Mouse (Mus musculus): ENCODE results near the gene Inmt. TPM values are rescaled to one million over a fixed set of nuclear protein-coding genes. Genes with fewer than 3 reads are reported as not detected.

The Inmt gene
- polyA plus RNA-seq, 1 experiment from 2014 or later, result 3.1 TPM

DNA sequence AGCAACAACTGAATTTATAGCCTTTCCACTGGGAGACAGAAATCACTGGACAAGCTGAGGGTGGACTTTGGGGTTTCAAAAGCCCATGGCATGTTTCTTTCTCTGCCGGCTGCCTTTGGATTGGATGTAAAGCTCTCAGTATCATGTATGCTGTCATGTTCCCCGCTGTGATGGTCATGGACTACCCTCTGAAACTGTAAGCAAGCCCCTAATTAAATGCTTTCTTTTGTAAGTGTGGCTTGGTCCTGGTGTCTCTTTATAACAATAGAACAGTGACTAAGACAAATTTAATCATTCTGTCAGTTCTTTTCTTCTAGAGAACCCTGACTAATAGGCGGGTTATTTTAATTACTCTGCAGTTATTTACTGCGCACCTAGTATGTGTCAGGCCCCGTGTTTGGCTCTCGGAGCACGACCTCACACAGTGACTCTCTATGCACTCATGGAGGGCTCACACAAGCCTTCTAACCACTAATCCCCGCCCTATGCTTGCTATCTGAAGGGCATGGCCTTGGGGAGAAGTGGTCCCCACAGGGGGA is 11.7 kb downstream of the Inmt start:
- WGBS, result 77% methylated on average over 8 of the region's 8 CpGs

GRCm38 (mm10) chr6:55161311-55161761 is 13.5 kb downstream of the Inmt start:
- H3K9ac ChIP-seq (replicated peaks; ENCODE audit: low read length), result no peak overlapping the region
- H3K27me3 ChIP-seq (ENCODE audit: control insufficient read depth, insufficient read depth, low read length), result no peaks in the 10 kb centered on the region
- no peak overlapping the region for H3K4me3 ChIP-seq (ENCODE audit: low read depth, low read length)
- ATAC-seq (replicated peaks; ENCODE audit: insufficient number of reproducible peaks, low FRiP score, low TSS enrichment, low read depth) (no peak), DNase-seq (ENCODE audit: low spot score) (no peak)
- H3K4me2 ChIP-seq (ENCODE audit: low read depth, low read length), result no peak overlapping the region
- no peak overlapping the region for H3K27ac ChIP-seq (replicated peaks; ENCODE audit: low read depth, low read length)
- 86% methylated on average over 5 of the region's 5 CpGs for WGBS
- no peaks in the 10 kb centered on the region for H3K36me3 ChIP-seq (replicated peaks; ENCODE audit: control insufficient read depth, insufficient read depth, low read depth, low read length)
- no peaks in the 10 kb centered on the region for H3K4me1 ChIP-seq (ENCODE audit: control insufficient read depth, insufficient read depth, low read length)
- H3K9me3 ChIP-seq (replicated peaks; ENCODE audit: control insufficient read depth, low read length), result no peaks in the 10 kb centered on the region

More for the DNA sequence above, 11.7 kb downstream of the Inmt start:
- Histone ChIP-seq H3K27me3 (ENCODE audit: control insufficient read depth, insufficient read depth, low read length) (no peaks in the 10 kb centered on the region), H3K4me3 (ENCODE audit: low read depth, low read length) (no peak overlapping the region), H3K27ac (replicated peaks; ENCODE audit: low read depth, low read length) (no peak overlapping the region), H3K36me3 (replicated peaks; ENCODE audit: control insufficient read depth, insufficient read depth, low read depth, low read length) (no peaks in the 10 kb centered on the region), H3K9ac (replicated peaks; ENCODE audit: low read length) (no peak overlapping the region), H3K9me3 (replicated peaks; ENCODE audit: control insufficient read depth, low read length) (no peaks in the 10 kb centered on the region), H3K4me1 (ENCODE audit: control insufficient read depth, insufficient read depth, low read length) (no peaks in the 10 kb centered on the region), H3K4me2 (ENCODE audit: low read depth, low read length) (no peak overlapping the region)
- ATAC-seq (replicated peaks; ENCODE audit: insufficient number of reproducible peaks, low FRiP score, low TSS enrichment, low read depth) (no peak), DNase-seq (ENCODE audit: low spot score) (no peak)

DNA sequence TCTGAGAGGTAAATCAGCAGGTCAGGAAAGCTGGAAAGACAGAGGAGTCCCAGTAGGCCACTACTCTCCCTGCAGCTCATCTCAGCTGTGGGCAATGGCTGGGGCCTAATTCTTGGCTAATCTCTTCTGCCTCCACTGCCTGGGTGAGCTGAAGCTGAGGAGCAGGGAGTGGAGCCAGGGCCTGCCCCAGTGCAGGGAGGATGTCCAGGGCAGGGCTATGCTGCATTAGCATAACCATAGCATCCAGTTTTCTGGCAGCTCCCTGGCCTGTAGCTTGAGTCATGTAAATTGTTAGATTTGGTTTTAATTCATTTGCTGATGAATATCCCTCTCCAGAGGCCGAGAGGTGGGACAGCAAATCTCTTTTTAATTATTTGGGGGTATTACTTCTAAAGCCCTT is 15.6 kb downstream of the Inmt start:
- Histone ChIP-seq H3K27ac (replicated peaks; ENCODE audit: low read depth, low read length) (no peak overlapping the region), H3K36me3 (replicated peaks; ENCODE audit: control insufficient read depth, insufficient read depth, low read depth, low read length) (no peaks in the 10 kb centered on the region), H3K4me1 (ENCODE audit: control insufficient read depth, insufficient read depth, low read length) (no peaks in the 10 kb centered on the region), H3K4me2 (ENCODE audit: low read depth, low read length) (no peak overlapping the region), H3K27me3 (ENCODE audit: control insufficient read depth, insufficient read depth, low read length) (no peaks in the 10 kb centered on the region), H3K9ac (replicated peaks; ENCODE audit: low read length) (no peak overlapping the region), H3K9me3 (replicated peaks; ENCODE audit: control insufficient read depth, low read length) (no peaks in the 10 kb centered on the region), H3K4me3 (ENCODE audit: low read depth, low read length) (no peak overlapping the region)
- no peak for DNase-seq (ENCODE audit: low spot score)
- ATAC-seq (replicated peaks; ENCODE audit: insufficient number of reproducible peaks, low FRiP score, low TSS enrichment, low read depth), result no peak
- WGBS, result 81% methylated on average over 1 of the region's 1 CpGs

GRCm38 (mm10) chr6:55152226-55152625 is 22.6 kb downstream of the Inmt start:
- Histone ChIP-seq H3K27me3 (ENCODE audit: control insufficient read depth, insufficient read depth, low read length) (no peaks in the 10 kb centered on the region), H3K4me2 (ENCODE audit: low read depth, low read length) (no peak overlapping the region), H3K9ac (replicated peaks; ENCODE audit: low read length) (no peak overlapping the region), H3K4me3 (ENCODE audit: low read depth, low read length) (no peak overlapping the region), H3K27ac (replicated peaks; ENCODE audit: low read depth, low read length) (no peak overlapping the region), H3K4me1 (ENCODE audit: control insufficient read depth, insufficient read depth, low read length) (no peaks in the 10 kb centered on the region), H3K9me3 (replicated peaks; ENCODE audit: control insufficient read depth, low read length) (no peaks in the 10 kb centered on the region), H3K36me3 (replicated peaks; ENCODE audit: control insufficient read depth, insufficient read depth, low read depth, low read length) (no peaks in the 10 kb centered on the region)
- no peak for DNase-seq (ENCODE audit: low spot score)
- no peak for ATAC-seq (replicated peaks; ENCODE audit: insufficient number of reproducible peaks, low FRiP score, low TSS enrichment, low read depth)
- WGBS, result 91% methylated on average over 3 of the region's 3 CpGs

- Histone ChIP-seq H3K36me3 (replicated peaks; ENCODE audit: control insufficient read depth, insufficient read depth, low read depth, low read length) (no peaks in the 10 kb centered on the region), H3K4me2 (ENCODE audit: low read depth, low read length) (no peak overlapping the region), H3K9ac (replicated peaks; ENCODE audit: low read length) (no peak overlapping the region), H3K9me3 (replicated peaks; ENCODE audit: control insufficient read depth, low read length) (no peaks in the 10 kb centered on the region), H3K27ac (replicated peaks; ENCODE audit: low read depth, low read length) (no peak overlapping the region), H3K27me3 (ENCODE audit: control insufficient read depth, insufficient read depth, low read length) (no peaks in the 10 kb centered on the region), H3K4me1 (ENCODE audit: control insufficient read depth, insufficient read depth, low read length) (no peaks in the 10 kb centered on the region), H3K4me3 (ENCODE audit: low read depth, low read length) (no peak overlapping the region)
- ATAC-seq (replicated peaks; ENCODE audit: insufficient number of reproducible peaks, low FRiP score, low TSS enrichment, low read depth) (no peak), DNase-seq (ENCODE audit: low spot score) (no peak)
- 45% methylated on average over 4 of the region's 4 CpGs for WGBS
Observed at GRCm38 (mm10) chr6:55146138-55146537, 28.7 kb downstream of the Inmt start.

- Histone ChIP-seq H3K4me2 (ENCODE audit: low read depth, low read length) (no peak overlapping the region), H3K36me3 (replicated peaks; ENCODE audit: control insufficient read depth, insufficient read depth, low read depth, low read length) (no peaks in the 10 kb centered on the region), H3K9ac (replicated peaks; ENCODE audit: low read length) (no peak overlapping the region), H3K27me3 (ENCODE audit: control insufficient read depth, insufficient read depth, low read length) (no peaks in the 10 kb centered on the region), H3K4me1 (ENCODE audit: control insufficient read depth, insufficient read depth, low read length) (no peaks in the 10 kb centered on the region), H3K4me3 (ENCODE audit: low read depth, low read length) (no peak overlapping the region), H3K9me3 (replicated peaks; ENCODE audit: control insufficient read depth, low read length) (no peaks in the 10 kb centered on the region), H3K27ac (replicated peaks; ENCODE audit: low read depth, low read length) (no peak overlapping the region)
- DNase-seq (ENCODE audit: low spot score) (no peak), ATAC-seq (replicated peaks; ENCODE audit: insufficient number of reproducible peaks, low FRiP score, low TSS enrichment, low read depth) (no peak)
- 70% methylated on average over 5 of the region's 5 CpGs for WGBS
Observed at GRCm38 (mm10) chr6:55145285-55145684, 29.6 kb downstream of the Inmt start.

- no peaks in the 10 kb centered on the region for H3K36me3 ChIP-seq (replicated peaks; ENCODE audit: control insufficient read depth, insufficient read depth, low read depth, low read length)
- ATAC-seq (replicated peaks; ENCODE audit: insufficient number of reproducible peaks, low FRiP score, low TSS enrichment, low read depth) (no peak), DNase-seq (ENCODE audit: low spot score) (no peak)
- H3K9ac ChIP-seq (replicated peaks; ENCODE audit: low read length), result no peak overlapping the region
- no peak overlapping the region for H3K4me3 ChIP-seq (ENCODE audit: low read depth, low read length)
- H3K4me2 ChIP-seq (ENCODE audit: low read depth, low read length), result no peak overlapping the region
- no peaks in the 10 kb centered on the region for H3K9me3 ChIP-seq (replicated peaks; ENCODE audit: control insufficient read depth, low read length)
- H3K27ac ChIP-seq (replicated peaks; ENCODE audit: low read depth, low read length), result no peak overlapping the region
- no peaks in the 10 kb centered on the region for H3K27me3 ChIP-seq (ENCODE audit: control insufficient read depth, insufficient read depth, low read length)
- no peaks in the 10 kb centered on the region for H3K4me1 ChIP-seq (ENCODE audit: control insufficient read depth, insufficient read depth, low read length)
Observed at GRCm38 (mm10) chr6:55138343-55138742, 36.5 kb downstream of the Inmt start.

DNA sequence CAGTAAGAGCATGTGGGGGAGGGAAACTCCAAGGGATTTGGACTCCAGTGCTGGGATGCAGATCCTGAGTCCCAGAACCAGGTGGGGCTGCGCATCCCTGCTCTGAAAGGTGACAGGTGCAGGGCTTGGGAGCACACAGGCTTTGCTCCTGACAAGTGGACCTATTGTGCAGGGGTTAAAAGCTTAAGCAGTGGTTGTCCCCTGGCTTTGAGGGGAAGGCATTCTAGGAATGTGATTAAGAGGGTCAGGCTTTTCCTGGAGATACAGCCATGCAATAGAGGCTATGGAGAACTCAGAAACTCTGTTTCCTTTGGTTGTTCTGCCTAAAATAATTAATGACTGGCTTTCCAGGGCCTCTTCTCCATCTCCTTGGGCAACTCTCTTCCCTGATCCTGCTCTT is 41.4 kb downstream of the Inmt start:
- H3K9ac ChIP-seq (replicated peaks; ENCODE audit: low read length), result no peak overlapping the region
- H3K27me3 ChIP-seq (ENCODE audit: control insufficient read depth, insufficient read depth, low read length), result no peaks in the 10 kb centered on the region
- WGBS, result 48% methylated on average over 1 of the region's 1 CpGs
- H3K9me3 ChIP-seq (replicated peaks; ENCODE audit: control insufficient read depth, low read length), result no peaks in the 10 kb centered on the region
- DNase-seq (ENCODE audit: low spot score) (no peak), ATAC-seq (replicated peaks; ENCODE audit: insufficient number of reproducible peaks, low FRiP score, low TSS enrichment, low read depth) (no peak)
- no peak overlapping the region for H3K27ac ChIP-seq (replicated peaks; ENCODE audit: low read depth, low read length)
- H3K4me1 ChIP-seq (ENCODE audit: control insufficient read depth, insufficient read depth, low read length), result no peaks in the 10 kb centered on the region
- no peaks in the 10 kb centered on the region for H3K36me3 ChIP-seq (replicated peaks; ENCODE audit: control insufficient read depth, insufficient read depth, low read depth, low read length)
- no peak overlapping the region for H3K4me2 ChIP-seq (ENCODE audit: low read depth, low read length)
- no peak overlapping the region for H3K4me3 ChIP-seq (ENCODE audit: low read depth, low read length)
